Mouse (Mus musculus) MEL (cell line): ENCODE data around the gene Tepsin.

ENCODE experiments used
- CTCF ChIP-seq, 3 experiments: IDR thresholded peaks in 2 of 3; conservative IDR thresholded peaks in 1 of 3; 2 replicates each; pipeline ENCODE4 v1.5.1; 2011 to 2012; ENCODE audit warnings: low read length in 3 of 3, low read depth in 2 of 3, mild to moderate bottlenecking in 2 of 3, improper control_type of control experiment in 1 of 3, inconsistent platforms in 1 of 3, mixed read lengths in 1 of 3, moderate library complexity in 1 of 3; ENCODE audit not compliant: control insufficient read depth in 1 of 3, insufficient read depth in 1 of 3, poor library complexity in 1 of 3, severe bottlenecking in 1 of 3
- EP300 ChIP-seq, 2 experiments: IDR thresholded peaks; 2 replicates each; pipeline ENCODE4 v1.6.1; 2011; ENCODE audit warnings: improper control_type of control experiment in 2 of 2, low read length in 2 of 2, low read depth in 1 of 2, mild to moderate bottlenecking in 1 of 2
- ETS1 ChIP-seq: IDR thresholded peaks from 2 replicates; pipeline ENCODE4 v1.6.1; 2012; ENCODE audit warnings: low read depth, mild to moderate bottlenecking, inconsistent platforms, low read length, improper control_type of control experiment, moderate library complexity
- HCFC1 ChIP-seq: IDR thresholded peaks from 2 replicates; pipeline ENCODE4 v1.6.1; 2012; ENCODE audit warnings: low read depth, mild to moderate bottlenecking, inconsistent platforms, low read length, improper control_type of control experiment, moderate library complexity
- KAT2A ChIP-seq: conservative IDR thresholded peaks from 2 replicates; pipeline ENCODE4 v1.6.1; 2012; ENCODE audit warnings: low read depth, low read length, improper control_type of control experiment, inconsistent platforms
- MYB ChIP-seq: IDR thresholded peaks from 2 replicates; pipeline ENCODE4 v1.6.1; 2011; ENCODE audit warnings: mild to moderate bottlenecking, low read depth, low read length, improper control_type of control experiment
- POLR2A ChIP-seq, 2 experiments: IDR thresholded peaks; 2 replicates each; pipeline ENCODE4 v1.6.1; 2011 to 2012; ENCODE audit warnings: low read length in 2 of 2, mild to moderate bottlenecking in 2 of 2, control low read depth in 1 of 2, improper control_type of control experiment in 1 of 2, low read depth in 1 of 2, moderate library complexity in 1 of 2; ENCODE audit not compliant: control insufficient read depth in 1 of 2, insufficient read depth in 1 of 2, poor library complexity in 1 of 2
- POLR2AphosphoS5 ChIP-seq: IDR thresholded peaks from 2 replicates; pipeline ENCODE4 v1.6.1; 2012; ENCODE audit warnings: low read depth, borderline replicate concordance, mild to moderate bottlenecking, inconsistent platforms, low read length, moderate library complexity, mixed read lengths
- SIN3A ChIP-seq: IDR thresholded peaks from 2 replicates; pipeline ENCODE4 v1.6.1; 2012; ENCODE audit warnings: low read length, improper control_type of control experiment, inconsistent platforms
- ZNF384 ChIP-seq: IDR thresholded peaks from 2 replicates; pipeline ENCODE4 v1.6.1; 2012; ENCODE audit warnings: low read depth, mild to moderate bottlenecking, inconsistent platforms, low read length, improper control_type of control experiment

- TF ChIP-seq EP300 (IDR thresholded peaks at IDR 0.05; ENCODE audit: low read depth in 1 of 2, low read length in 2 of 2), result no peak
- TF ChIP-seq POLR2A (IDR thresholded peaks at IDR 0.05; ENCODE audit: control insufficient read depth in 1 of 2, insufficient read depth in 1 of 2, low read depth in 1 of 2, low read length in 2 of 2, poor library complexity in 1 of 2), result no peak; a peak in 1 of 4 replicates
- peak; percentile 77 to 93 (median 89) for TF ChIP-seq CTCF (IDR thresholded peaks at IDR 0.05 in 2 of 3, conservative IDR thresholded peaks at IDR 0.05 in 1 of 3; ENCODE audit: control insufficient read depth in 1 of 3, insufficient read depth in 1 of 3, low read depth in 2 of 3, low read length in 3 of 3, poor library complexity in 1 of 3, severe bottlenecking in 1 of 3)
- TF ChIP-seq ZNF384, result no peak
- TF ChIP-seq KAT2A, result no peak
- peak; percentile 49 for TF ChIP-seq SIN3A
- TF ChIP-seq POLR2AphosphoS5, result no peak
- TF ChIP-seq ETS1, result no peak
- no peak for TF ChIP-seq HCFC1
- TF ChIP-seq MYB, result no peak
Observed at GRCm38 (mm10) chr11:120101036-120101435, 2.5 kb upstream of the Tepsin start.
